Mouse (Mus musculus) liver, postnatal 0 days (tissue): ENCODE data around the gene Slc12a8. TPM values are rescaled to one million over a fixed set of nuclear protein-coding genes. Genes with fewer than 3 reads are reported as not detected.

Experiments used
- ATAC-seq: fragments of 200-750 bp; cut with Nextera tagmentation; 2 replicates; pipeline ENCODE4 v1.8.0; 2017; ENCODE audit warnings: mild to moderate bottlenecking, moderate library complexity
- DNase-seq: peaks from one replicate; pipeline ENCODE4 v3.0.0-alpha.2; 2016
- H3K27ac ChIP-seq: fragments of 300-500 bp; sonication (generic); 2 replicates; pipeline ENCODE4 v1.5.1; 2014; ENCODE audit warnings: antibody characterized with exemption, moderate library complexity, mild to moderate bottlenecking, low read depth
- H3K27me3 ChIP-seq: fragments of 300-500 bp; sonication (generic); 2 replicates; pipeline ENCODE4 v1.6.1; 2014; ENCODE audit warnings: low read length, control low read depth, mixed read lengths; ENCODE audit not compliant: insufficient read depth
- H3K36me3 ChIP-seq: fragments of 300-500 bp; sonication (generic); replicated peaks from 2 replicates; pipeline ENCODE4 v1.6.1; 2014; ENCODE audit warnings: mild to moderate bottlenecking, control low read depth, low read length, moderate library complexity, mixed read lengths; ENCODE audit not compliant: insufficient read depth
- H3K4me1 ChIP-seq: fragments of 300-500 bp; sonication (generic); 2 replicates; pipeline ENCODE4 v1.6.1; 2014; ENCODE audit warnings: antibody characterized with exemption, mild to moderate bottlenecking, control low read depth; ENCODE audit not compliant: insufficient read depth
- H3K4me2 ChIP-seq: fragments of 300-500 bp; sonication (generic); 2 replicates; pipeline ENCODE4 v1.6.1; 2014; ENCODE audit warnings: low read depth, mild to moderate bottlenecking, low read length, moderate library complexity, mixed read lengths
- H3K4me3 ChIP-seq: fragments of 300-500 bp; sonication (generic); 2 replicates; pipeline ENCODE4 v1.5.1; 2014; ENCODE audit warnings: low read depth, low read length
- H3K9ac ChIP-seq: fragments of 300-500 bp; sonication (generic); replicated peaks from 2 replicates; pipeline ENCODE4 v1.6.1; 2014; ENCODE audit warnings: mild to moderate bottlenecking, moderate library complexity
- H3K9me3 ChIP-seq: fragments of 300-500 bp; sonication (generic); 2 replicates; pipeline ENCODE4 v1.6.1; 2016; ENCODE audit warnings: mild to moderate bottlenecking, control low read depth, low read length, mixed read lengths
- CTCF ChIP-seq: sonication (generic); IDR thresholded peaks from 2 replicates; pipeline ENCODE4 v1.5.1; 2016; ENCODE audit warnings: antibody characterized with exemption, low read depth
- EP300 ChIP-seq: IDR thresholded peaks from 2 replicates; pipeline ENCODE4 v1.6.1; 2016; ENCODE audit warnings: antibody characterized with exemption, low read depth, mild to moderate bottlenecking
- WGBS: fragments of 180-500 bp; shearing (Covaris S2); extraction: QIAGEN DNeasy Blood & Tissue Kit; methylation state at CpG from one replicate; pipeline ENCODE4 v1.1.7; 2014; ENCODE audit not compliant: insufficient replicate concordance; 5-methylcytosine and 5-hydroxymethylcytosine counted together
- polyA plus RNA-seq: library from polyadenylated mRNA; unstranded; fragments of >200 nt; fragmentation: Nextera tagmentation; extraction: Ambion mirVana; gene quantifications from 2 replicates; pipeline ENCODE4 v1.2.1, GENCODE M21; 2015

Slc12a8 gene
- polyA plus RNA-seq, 1 experiment from 2014 or later: 0.18 TPM

DNA sequence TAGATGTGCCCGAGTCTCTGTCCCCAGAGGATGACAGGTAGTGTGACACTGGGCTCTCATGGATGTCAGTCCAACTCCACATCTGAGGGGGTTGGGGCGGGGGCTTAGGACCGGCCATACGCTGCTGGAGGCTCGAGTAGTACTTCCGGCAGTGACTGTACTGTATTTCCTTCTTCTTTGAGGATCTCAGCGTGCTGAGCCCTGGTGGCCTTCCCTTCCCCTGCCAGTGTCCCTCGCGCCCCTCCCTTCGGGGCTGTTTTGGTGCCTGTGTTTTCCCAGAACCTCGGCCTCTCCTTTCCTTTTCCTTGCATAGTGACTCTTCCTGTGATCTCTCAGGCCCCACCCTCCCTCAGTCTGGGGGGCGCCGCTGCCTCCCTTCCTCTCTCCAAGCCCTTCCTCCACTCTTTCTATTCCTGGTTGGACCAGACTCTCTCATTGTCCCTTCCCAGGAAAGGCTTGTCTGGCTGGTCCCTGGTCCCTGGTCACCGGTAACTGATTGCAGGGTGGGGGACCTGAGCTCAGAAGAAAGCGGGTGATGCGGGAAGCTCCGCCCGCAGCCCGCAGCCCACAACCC lies 66.8 kb downstream of the Slc12a8 start:
- peak overlapping the region; percentile 78 for H3K27ac ChIP-seq
- H3K9me3 ChIP-seq: no peaks in the 10 kb centered on the region
- H3K4me2 ChIP-seq: peak overlapping the region; percentile 68
- 12% methylated on average over 17 of the region's 19 CpGs for WGBS
- DNase-seq (peak; percentile 40), ATAC-seq (peak; percentile 59)
- peak overlapping the region; percentile 38; the same call in 1 of the 2 replicates for H3K9ac ChIP-seq
- TF ChIP-seq EP300: peak; percentile 57; the same call in 1 of the 2 replicates
- no peak for TF ChIP-seq CTCF
- H3K4me1 ChIP-seq: peaks cover 8% of the 10 kb centered on the region
- peak overlapping the region; percentile 25 for H3K4me3 ChIP-seq
- H3K27me3 ChIP-seq: no peaks in the 10 kb centered on the region
- no peaks in the 10 kb centered on the region for H3K36me3 ChIP-seq

DNA sequence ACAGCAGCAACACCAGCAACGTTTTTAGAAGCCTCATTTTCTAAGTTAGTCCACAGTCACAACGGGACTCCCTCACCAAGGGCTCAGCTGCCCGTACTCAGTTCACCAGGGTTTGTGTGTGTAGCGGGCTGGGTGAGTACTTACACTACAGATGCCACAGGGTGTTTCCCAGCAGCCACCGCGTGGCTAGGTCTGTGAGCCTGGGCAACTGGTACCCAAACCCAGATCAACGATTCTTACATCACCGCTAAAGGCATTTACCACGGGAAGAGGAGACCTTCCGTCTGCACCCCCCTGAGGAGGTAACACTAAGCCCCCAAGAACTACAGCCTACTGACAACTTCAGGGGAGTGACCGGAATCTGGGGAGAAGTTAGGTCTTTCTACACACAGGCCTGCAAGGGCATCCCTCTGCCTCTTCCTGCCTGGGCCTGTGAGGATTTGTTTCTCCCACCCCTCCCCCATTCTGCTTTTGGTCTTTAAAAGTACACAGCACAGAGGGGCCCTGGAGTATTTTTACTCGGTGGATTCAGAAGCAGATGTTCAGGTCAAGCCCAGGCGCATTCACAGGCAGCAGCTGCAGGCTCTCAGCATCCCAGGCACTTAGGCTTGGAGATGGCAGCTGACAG lies 67.4 kb downstream of the Slc12a8 start:
- no peaks in the 10 kb centered on the region for H3K9me3 ChIP-seq
- no peaks in the 10 kb centered on the region for H3K27me3 ChIP-seq
- DNase-seq (no peak), ATAC-seq (peak; percentile 18; the same call in 1 of the 2 replicates)
- peak overlapping the region; percentile 68 for H3K4me2 ChIP-seq
- peaks cover 8% of the 10 kb centered on the region for H3K4me1 ChIP-seq
- H3K27ac ChIP-seq: peak overlapping the region; percentile 78
- no peaks in the 10 kb centered on the region for H3K36me3 ChIP-seq
- H3K4me3 ChIP-seq: peak overlapping the region; percentile 25
- TF ChIP-seq CTCF: no peak
- no peak for TF ChIP-seq EP300
- peak overlapping the region; percentile 38; the same call in 1 of the 2 replicates for H3K9ac ChIP-seq
- 24% methylated on average over 13 of the region's 13 CpGs for WGBS

GRCm38 (mm10) chr16:33585083-33585460 lies 67.9 kb downstream of the Slc12a8 start:
- no peak overlapping the region for H3K4me3 ChIP-seq
- TF ChIP-seq CTCF (no peak), EP300 (no peak)
- H3K4me1 ChIP-seq: peaks cover 8% of the 10 kb centered on the region
- H3K9ac ChIP-seq: no peak overlapping the region
- H3K27me3 ChIP-seq: no peaks in the 10 kb centered on the region
- H3K9me3 ChIP-seq: no peaks in the 10 kb centered on the region
- no peak for ATAC-seq
- no peak for DNase-seq
- H3K36me3 ChIP-seq: no peaks in the 10 kb centered on the region
- H3K27ac ChIP-seq: peak overlapping the region; percentile 78
- 44% methylated on average over 4 of the region's 4 CpGs for WGBS
- H3K4me2 ChIP-seq: no peak overlapping the region

DNA sequence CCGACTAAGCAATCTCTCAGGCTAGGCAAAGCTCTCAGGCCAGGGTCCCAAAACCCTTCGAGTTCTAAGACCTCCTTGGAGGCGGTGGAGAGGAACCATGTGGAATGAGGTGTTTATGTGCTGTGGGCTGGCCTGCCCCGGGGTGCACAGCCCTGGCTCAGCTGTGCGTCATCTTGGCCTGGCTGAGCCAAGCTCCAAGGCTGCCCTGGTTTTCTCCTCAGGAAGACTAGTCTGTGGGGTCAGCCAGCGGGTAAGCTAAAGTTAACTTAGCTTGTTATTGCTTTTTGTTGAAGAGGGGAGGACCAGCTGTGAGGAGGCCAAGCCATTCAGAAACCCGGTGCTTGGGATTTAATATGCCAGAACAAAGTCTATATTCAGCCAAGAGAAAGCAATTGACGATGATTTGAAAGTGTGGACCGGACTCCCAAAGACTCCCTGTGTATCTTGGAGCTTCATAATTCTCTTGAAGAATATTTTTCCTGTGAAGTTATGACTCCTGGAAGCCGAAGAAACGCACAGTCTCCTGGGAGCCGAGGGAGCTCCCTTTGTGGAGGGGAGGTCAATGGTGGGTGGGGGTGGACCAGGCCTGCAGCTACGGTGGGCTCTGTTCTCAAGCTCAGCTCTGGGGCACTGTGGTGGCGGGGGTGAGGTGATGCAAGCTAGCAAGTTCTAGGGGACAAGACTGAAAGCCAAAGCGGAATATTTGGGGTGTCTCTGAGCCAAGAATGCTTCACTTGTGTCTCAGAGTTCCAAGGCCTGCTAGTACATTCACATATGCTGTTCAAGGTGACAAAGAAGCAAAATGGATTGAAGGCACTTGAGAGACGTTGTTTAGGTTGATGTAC lies 70.4 kb downstream of the Slc12a8 start:
- WGBS: 78% methylated on average over 16 of the region's 16 CpGs
- H3K9me3 ChIP-seq: no peaks in the 10 kb centered on the region
- no peak for ATAC-seq
- DNase-seq: no peak
- H3K36me3 ChIP-seq: no peaks in the 10 kb centered on the region
- H3K4me2 ChIP-seq: no peak overlapping the region
- no peaks in the 10 kb centered on the region for H3K27me3 ChIP-seq
- no peak overlapping the region for H3K9ac ChIP-seq
- no peak overlapping the region for H3K27ac ChIP-seq
- H3K4me3 ChIP-seq: no peak overlapping the region
- TF ChIP-seq EP300 (no peak), CTCF (no peak)
- H3K4me1 ChIP-seq: peaks cover 8% of the 10 kb centered on the region

DNA sequence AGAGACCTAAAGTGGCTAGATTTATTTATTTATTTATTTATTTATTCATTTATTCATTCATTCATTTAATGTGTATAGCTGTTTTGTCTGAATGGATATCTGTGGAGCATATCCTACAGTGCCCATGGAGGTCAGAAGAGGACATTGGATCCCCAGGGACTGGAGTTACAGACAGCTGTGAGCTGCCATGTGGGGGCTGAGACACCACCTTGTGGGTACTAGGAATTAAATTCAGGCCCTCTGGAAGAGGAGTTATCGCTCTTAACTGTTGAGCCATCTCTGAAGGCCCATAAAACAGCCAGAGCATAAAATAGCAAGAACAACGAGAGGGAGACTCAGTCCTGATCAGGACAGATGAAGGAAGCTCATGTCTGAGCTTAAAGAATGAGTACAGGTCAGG lies 71.7 kb downstream of the Slc12a8 start:
- no peak for ATAC-seq
- no peak overlapping the region for H3K4me2 ChIP-seq
- H3K4me1 ChIP-seq: peaks cover 5% of the 10 kb centered on the region
- no peak for DNase-seq
- no peaks in the 10 kb centered on the region for H3K36me3 ChIP-seq
- H3K9ac ChIP-seq: no peak overlapping the region
- 74% methylated on average over 2 of the region's 2 CpGs for WGBS
- H3K27me3 ChIP-seq: no peaks in the 10 kb centered on the region
- TF ChIP-seq CTCF: no peak
- no peak for TF ChIP-seq EP300
- H3K9me3 ChIP-seq: no peaks in the 10 kb centered on the region
- no peak overlapping the region for H3K27ac ChIP-seq
- no peak overlapping the region for H3K4me3 ChIP-seq

- Histone ChIP-seq H3K27me3 (no peaks in the 10 kb centered on the region), H3K4me2 (no peak overlapping the region), H3K9ac (no peak overlapping the region), H3K4me3 (no peak overlapping the region), H3K36me3 (no peaks in the 10 kb centered on the region), H3K27ac (no peak overlapping the region), H3K4me1 (0 out of 2 replicates have a peak, but pooled peaks cover 5% of the 10 kb centered on the region), H3K9me3 (no peaks in the 10 kb centered on the region)
- TF ChIP-seq EP300 (no peak), CTCF (no peak)
- DNase-seq (no peak), ATAC-seq (no peak)
- WGBS: 80% methylated on average over 3 of the region's 3 CpGs
These were observed 73.3 kb downstream of the Slc12a8 start for GRCm38 (mm10) chr16:33590438-33590837.
